Mouse (Mus musculus) telencephalon, adult 2 months (tissue): ENCODE data around the gene Gm7970.
"Not testable (repeated sequence)": the region's sequence is repeated elsewhere in the genome, so short reads cannot be mapped to it uniquely, and the experiment has no call there.

ENCODE experiments used
- DNase-seq: peaks from one replicate; pipeline ENCODE4 v3.0.0-alpha.2; 2011; ENCODE audit warnings: low read depth, low spot score

The Gm7970 gene

GRCm38 (mm10) chr14:41555483-41555882 is at the start of gene Gm7970:
Gene Gm7970 (minus strand): TSS chr14:41555583.
- DNase-seq, result not testable (repeated sequence)

- not testable (repeated sequence) for DNase-seq
Observed at GRCm38 (mm10) chr14:41600935-41601334, 45.6 kb upstream of the Gm7970 start.

- not testable (repeated sequence) for DNase-seq
Observed at GRCm38 (mm10) chr14:41586346-41586745, 31.0 kb upstream of the Gm7970 start.

- DNase-seq, result not testable (repeated sequence)
Observed at GRCm38 (mm10) chr14:41572911-41573310, 17.5 kb upstream of the Gm7970 start, which contains the start of gene 1700049E17Rik2. Gene 1700049E17Rik2 (plus strand): TSS chr14:41573211.

- not testable (repeated sequence) for DNase-seq
Observed at GRCm38 (mm10) chr14:41524695-41525094, 30.7 kb downstream of the Gm7970 start.

- not testable (repeated sequence) for DNase-seq
Observed at GRCm38 (mm10) chr14:41520683-41521082, 34.7 kb downstream of the Gm7970 start.
